Mouse (Mus musculus): Measurements from ENCODE around the gene Dnajb1.

- TF ChIP-seq EP300 (IDR thresholded peaks at IDR 0.05) (no peak), CTCF (IDR thresholded peaks at IDR 0.05) (no peak)
Observed at GRCm38 (mm10) chr8:83660545-83660944, 52.6 kb downstream of the Dnajb1 start.

Data from lung, postnatal 0 days (tissue).